Mouse (Mus musculus) gastrocnemius, postnatal 14 days (tissue): Measurements from ENCODE around the gene Sesn2. TPM values are rescaled to one million over a fixed set of nuclear protein-coding genes. Genes with fewer than 3 reads are reported as not detected.
"Not testable (repeated sequence)": the region's sequence is repeated elsewhere in the genome, so short reads cannot be mapped to it uniquely, and the experiment has no call there.

ENCODE experiments used
- DNase-seq: peaks from one replicate; pipeline ENCODE4 v3.0.0; 2021; ENCODE audit warnings: mixed read lengths
- intact Hi-C: fragments of 180-260 bp; cut with DNase I; formaldehyde crosslinking; loops from one replicate; pipeline ENCODE4 v1.15.1; 2025; ENCODE audit warnings: low total_unique reads
- total RNA-seq, 2 experiments: library from RNA; stranded (reverse); gene quantifications; 2 replicates each; pipeline ENCODE4 v1.2.3; 2021

The Sesn2 gene
- total RNA-seq, 2 experiments from 2014 or later, result 2.2 to 2.4 TPM

DNA sequence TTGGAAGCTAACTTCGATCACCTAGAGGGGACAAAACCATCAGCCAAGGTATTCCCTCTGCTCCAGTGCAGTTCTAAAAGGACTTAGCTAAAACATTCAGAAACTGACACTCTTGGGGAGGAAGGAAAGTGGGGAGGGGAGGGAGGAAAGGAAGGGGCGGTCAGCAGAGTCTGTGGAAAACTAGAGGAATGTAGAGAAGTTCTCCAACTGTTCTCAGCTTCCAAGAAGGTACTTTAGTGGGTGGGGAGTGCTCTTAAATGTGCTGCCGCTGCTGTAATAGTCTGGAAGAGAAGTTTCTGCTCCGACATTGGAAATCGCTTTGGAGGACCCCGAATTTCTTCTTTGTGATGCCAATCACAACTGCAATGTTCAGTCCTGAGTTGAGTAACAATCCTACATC, 21.3 kb downstream of the Sesn2 start:
- no peak for DNase-seq
- intact Hi-C loops, result no loop called here

DNA sequence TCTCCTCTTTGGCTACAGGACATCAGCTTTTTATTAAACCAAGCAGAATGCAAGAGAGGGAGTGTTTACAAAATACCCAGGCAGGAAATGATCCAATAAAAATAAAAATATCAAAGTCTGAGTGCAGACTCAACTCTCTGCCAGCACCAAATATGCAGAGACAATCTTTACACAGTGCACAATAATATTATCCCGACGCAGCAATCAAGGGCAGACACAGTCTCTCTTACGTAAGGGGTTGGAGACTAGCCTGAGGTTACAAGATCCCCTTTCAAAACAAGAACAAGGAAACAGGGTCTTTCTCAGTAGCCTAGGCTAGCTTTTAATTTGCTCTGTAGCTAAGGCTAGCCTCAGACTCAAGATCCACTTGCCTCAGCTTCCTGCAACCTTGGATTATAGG, 21.8 kb downstream of the Sesn2 start:
- intact Hi-C loops, result no loop called here

DNA sequence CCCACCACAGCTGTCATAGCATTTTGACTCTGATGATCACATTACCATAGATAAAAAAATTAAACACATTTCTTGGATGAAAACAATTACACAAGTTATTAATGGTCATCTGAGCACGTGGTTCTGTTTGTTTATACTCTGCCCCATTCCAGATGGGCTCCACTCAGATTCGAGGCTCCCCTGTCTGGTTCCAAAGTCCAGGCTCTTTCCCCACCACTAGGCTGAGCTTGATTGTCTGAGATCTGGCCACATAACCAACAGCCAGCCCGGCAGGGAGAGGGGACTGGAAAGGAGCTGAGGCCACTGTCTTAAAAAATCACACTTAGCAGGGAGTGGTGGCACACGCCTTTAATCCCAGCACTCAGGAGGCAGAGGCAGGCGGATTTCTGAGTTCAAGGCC, 25.5 kb downstream of the Sesn2 start:
- intact Hi-C loops, result no loop called here
- DNase-seq, result no peak

More for the DNA sequence above, 21.8 kb downstream of the Sesn2 start:
- no peak for DNase-seq

DNA sequence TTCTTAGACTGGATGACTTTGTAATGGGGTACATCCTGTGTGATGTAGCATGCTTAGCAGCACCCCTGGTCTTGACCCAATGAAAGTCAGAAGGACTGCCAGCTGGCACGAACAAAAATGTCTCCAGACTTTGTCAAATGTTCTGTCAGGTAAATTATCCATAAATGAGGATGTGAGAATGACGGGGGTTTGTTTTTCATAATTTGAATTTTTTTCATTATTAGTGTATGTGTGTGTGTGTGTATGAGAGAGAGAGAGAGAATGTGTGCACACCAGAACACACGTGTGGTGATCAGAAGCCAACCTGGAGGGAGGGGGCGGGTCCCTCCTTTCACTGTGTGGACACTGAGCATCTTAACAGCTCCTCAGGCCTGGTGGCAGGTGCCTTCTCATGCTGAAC, 26.1 kb downstream of the Sesn2 start:
- intact Hi-C loops, result no loop called here
- no peak for DNase-seq

DNA sequence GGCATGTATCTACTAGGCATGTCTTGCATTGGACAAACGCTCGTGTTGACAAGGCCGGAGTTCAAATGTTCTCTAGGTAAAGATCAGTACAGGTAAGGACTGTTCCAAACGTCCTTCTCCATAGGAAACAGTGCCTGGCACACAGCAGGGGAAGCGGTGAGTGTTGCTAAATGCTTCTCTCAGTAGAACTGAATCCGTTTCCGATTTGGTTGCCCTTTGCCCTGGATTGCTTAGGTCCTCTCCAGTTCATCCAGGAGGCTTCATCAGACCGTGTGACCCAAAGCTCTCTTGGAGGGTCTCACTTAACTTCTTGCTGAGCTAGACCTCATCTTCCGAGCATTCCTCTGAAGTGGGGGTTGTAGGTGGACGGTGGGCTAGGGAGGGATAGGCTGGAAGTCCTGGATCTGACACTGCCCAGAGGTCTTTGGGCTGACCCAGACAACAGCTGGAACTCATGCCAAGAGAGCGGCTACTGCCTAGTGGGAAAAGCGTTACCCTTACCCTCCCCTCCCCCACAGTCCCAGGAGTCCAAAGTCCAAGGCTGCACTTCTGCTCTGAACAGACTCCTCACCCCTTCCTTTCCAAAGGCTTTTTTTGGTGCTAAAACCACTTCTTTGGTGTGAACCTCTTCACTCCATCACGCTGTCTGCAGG, 27.2 kb downstream of the Sesn2 start:
- no peak for DNase-seq
- intact Hi-C loops, result no loop called here

DNA sequence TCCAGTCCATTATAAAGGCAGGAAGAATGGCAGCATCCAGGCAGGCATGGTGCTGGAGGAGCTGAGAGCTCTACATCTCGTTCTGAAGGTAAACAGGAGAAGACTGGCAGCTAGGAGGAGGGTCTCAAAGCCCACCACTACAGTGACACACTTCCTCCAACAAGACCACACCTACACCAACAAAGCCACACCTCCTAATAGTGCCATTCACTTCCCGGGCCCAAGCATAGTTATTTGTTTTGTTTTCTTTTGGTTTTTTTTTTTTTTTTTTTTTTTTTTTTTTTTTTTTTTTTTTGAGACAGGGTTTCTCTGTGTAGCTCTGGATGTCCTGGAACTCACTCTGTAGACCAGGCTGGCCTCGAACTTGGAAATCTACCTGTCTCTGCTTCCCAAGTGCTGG, 28.2 kb downstream of the Sesn2 start:
- intact Hi-C loops, DNase-seq: not testable (repeated sequence)

DNA sequence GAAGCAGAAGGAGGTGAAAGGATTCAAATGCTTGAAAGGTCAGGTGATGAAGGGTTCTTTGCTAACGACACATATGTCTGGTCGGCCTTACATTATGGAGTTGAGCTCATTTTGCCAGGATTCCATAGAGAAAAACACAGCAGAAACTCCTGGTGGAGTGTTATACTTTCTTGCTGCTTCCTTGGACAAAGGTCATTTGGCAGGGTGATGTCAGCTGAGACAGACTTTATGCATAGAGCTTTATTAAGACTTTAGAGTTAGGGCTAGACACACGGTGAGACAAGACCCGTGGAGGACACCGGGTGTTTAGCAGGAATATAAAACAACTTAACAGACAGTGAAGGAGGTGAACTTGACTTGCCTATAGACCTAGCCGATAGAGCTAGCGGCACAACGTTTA, 32.5 kb downstream of the Sesn2 start:
- DNase-seq, result no peak
- intact Hi-C loops, result no loop called here

DNA sequence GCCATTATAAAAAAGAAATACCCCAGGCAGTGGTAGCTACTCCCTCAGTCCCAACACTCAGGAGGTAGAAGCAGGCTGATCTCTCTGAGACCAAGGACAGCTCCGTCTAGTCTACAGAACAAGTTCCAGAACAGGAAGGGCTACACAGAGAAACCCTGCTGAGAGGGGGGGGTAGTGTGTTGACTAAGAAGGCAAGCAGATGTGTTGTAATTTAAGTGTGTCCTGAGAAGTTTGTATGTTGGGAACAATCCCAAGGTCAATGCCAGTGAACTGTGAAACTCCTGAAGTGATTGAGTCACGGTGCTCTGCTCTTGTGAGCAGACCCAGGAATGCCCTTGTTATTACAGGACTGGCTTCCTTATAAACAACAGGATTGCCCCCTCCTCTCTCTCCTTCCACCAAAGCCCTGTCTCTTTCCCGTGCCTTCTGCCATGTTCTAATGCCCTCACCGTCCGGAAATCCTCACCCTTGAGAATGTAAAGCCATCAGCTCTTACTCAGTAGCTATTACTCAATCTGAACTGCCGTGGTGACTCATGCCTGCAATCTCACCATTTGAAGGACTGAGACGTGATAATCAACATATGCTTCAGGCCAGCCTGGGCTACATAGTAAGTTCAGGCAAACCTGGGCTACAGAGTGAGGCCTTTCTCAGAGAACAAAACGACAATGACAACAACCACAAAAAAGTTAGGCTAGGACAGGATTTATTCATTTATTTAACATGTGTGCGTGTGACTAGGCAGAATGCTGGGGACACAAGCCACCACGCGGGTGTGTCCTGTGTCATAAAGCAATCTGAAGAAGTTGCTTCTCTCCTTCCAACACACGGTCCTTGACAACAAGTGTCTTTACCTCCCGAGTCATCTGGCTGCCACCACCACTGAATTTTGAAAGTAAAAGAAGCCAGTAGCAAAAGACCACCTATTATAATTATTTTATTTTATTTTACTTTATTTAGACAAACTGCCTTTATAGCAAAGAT, 34.1 kb downstream of the Sesn2 start:
- intact Hi-C loops, result no loop called here
- DNase-seq, result no peak

DNA sequence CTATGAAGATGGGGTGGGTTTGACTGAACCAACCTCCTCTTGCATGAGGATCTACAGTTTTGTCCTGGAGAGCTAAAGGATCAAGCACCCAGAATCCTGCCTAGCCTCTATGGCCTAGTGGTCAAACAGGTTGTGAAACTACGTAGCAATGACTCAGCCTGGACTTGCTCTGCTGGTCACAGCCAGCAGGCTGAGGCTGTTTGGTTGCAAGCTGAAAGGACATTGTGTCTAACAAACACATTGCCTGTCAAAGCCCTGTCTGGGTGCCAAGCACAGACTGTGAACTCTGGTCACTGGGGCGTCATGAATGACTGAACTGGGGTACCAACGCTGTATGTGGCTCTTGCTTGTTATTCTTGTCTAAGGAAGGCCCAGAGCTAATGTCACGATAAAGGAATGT, 35.7 kb downstream of the Sesn2 start:
- no peak for DNase-seq
- intact Hi-C loops, result no loop called here

DNA sequence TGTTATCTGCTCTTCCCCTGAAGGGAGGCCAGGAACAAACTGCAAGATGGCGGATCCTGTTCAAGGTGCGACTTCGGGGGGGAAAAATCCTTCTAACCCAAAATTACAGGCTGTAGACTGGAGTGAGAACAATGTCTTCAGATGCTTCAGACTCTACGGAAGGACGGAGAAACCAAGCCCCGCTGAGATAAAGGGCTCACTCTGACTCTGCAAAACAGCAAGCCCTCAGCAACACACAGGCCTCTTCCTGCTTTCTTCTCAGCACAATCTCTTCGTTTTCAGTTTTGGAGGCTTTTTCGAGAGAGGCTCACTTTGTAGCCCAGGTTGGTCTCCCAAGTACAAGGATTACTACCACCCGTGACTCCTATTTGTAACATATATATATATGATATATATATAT, 36.9 kb downstream of the Sesn2 start:
- intact Hi-C loops, result no loop called here
- DNase-seq, result no peak

DNA sequence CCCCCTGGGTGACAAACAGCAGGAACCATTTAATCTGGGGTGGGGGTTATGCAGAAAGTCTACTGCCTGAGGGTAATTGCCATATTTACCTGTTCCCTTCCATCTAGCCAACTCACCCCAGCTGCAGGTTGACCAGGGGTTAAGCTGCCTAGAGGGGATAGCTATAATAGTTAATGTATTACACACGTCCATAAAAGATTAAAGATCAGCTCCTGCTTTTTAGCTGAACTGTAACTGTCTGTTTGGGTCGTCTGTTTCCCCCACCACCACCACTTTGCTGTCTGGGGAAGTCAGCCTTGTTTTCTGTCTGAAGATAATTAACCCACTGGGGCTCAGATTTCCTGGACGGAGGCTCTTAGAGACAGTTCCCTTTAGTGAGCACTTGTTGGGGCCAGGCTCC, 40.4 kb downstream of the Sesn2 start:
- intact Hi-C loops, result loop anchor here (5.0 kb wide), 1 partner anchor 42 kb away; the partner anchor contains the start of gene Sesn2

DNA sequence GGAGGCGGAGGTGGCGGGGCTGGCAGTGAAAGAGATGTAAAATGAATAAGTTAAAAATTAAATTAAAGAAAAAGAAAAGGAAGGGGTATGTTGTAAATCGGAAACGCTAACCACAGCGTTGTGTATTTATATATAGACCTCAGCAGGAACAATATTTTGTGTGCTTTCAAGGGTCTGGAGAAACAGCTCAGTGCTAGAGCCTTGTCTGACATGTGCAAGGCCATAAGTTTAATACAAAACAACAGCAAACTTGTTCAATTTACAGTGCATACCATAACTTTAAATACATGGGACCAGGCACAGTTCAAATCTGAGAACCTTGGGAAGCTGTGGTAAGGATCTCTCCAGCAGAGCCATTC, 46.1 kb downstream of the Sesn2 start:
- DNase-seq, result no peak

More for the DNA sequence above, 40.4 kb downstream of the Sesn2 start:
- DNase-seq, result no peak

DNA sequence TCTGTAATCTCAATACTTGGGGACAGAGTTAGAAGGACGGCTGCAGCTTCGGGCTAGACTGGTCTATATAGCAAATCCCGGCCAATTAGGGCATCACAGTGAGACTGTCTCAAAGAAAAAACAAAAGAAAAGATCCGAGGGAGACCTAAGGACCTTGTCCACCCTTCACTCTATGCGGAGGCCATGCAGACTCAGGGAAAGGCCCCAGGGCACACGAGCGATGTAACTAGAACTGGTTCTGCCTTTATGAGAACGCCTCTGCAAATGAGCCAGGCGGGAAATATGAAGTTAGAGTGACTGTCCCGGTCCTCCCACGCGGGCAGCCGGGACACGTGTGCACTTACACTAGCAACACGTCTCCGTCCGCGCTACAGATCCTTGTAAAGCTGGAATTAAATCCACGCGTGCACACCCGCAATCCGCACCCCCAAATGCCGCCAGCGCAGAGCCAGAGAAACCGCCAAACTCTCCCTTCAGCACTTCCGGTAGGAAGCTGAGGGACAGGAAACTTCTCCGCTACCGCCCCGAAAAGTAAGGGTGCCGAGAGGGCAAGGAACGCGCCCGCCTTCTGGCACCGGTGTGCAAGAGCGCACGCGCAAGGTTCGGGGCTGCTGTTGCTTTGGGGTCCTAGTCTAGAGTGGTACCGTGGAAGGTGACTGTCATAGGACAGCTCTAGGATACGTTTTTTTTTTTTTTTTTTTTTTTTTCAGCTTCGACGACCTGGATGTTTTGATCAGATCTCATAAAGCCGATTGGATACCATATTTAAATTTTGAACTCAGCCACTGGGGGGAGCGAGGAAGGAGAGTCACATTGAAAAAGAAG, 46.7 kb downstream of the Sesn2 start, which contains the start of gene Med18:
TSS of gene Med18 (minus strand) at position 492 of the 825 bp plus-strand sequence.
- DNase-seq, result peak; percentile 92
- intact Hi-C loops, result no loop called here

More for the DNA sequence above, 46.1 kb downstream of the Sesn2 start:
- intact Hi-C loops, result no loop called here

DNA sequence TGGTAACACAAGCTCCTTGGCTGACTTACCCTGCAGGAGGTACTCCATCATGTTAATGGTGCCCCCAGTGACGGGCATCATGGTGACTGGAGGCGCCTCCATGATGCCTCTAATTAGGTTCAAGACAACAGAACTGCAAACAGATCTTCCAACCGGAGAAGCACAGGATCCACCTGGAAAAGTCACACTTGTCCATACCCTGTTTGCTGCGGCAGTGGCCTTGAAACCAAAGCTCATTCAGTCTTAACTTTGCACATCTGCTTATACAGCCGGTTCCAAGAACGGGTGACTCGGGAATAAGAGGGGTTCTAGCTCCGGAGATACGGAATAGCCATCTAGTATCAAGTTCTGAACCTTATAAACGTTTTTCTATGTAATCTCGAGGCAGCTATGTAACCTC, 47.5 kb downstream of the Sesn2 start:
- DNase-seq, result no peak
- intact Hi-C loops, result no loop called here

DNA sequence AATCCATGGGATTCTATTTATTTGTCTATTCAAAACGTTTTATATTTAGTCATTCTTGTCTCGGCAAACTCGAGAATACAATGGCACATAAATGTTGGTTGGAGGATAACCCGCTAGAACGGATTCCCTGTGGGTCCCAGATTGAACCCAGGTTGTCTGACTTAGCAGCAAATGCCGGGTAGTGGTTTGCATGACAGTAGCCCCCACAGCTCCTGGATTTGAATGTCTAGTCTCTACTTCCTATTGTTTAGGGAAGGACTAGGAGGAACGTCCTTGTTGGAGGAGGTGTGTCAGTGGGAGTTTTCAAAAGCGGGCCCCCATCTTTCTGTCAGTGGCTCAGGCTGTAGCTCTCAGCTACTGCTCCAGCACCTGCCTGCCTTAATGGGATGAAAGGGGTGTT, 50.1 kb downstream of the Sesn2 start:
- intact Hi-C loops, result no loop called here
- no peak for DNase-seq

DNA sequence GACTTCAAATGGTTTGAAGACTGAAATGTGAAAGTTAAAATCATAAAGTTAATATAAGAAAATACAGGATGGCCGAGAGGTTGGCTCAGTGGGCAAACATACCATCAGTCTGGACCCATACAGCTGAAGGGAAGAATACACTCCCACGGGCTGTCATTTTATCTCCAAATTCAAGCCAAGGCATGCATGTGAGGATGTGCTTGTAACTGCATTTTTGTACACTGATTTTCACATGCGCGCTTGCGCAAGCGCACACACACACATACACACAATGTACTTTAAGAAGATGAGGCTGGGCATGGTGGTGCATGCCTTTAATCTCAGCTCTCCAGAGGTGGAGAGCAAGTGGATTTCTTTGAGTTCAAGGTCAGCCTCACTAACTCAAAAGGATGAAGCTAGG, 54.7 kb downstream of the Sesn2 start:
- intact Hi-C loops, result no loop called here
- DNase-seq, result no peak

DNA sequence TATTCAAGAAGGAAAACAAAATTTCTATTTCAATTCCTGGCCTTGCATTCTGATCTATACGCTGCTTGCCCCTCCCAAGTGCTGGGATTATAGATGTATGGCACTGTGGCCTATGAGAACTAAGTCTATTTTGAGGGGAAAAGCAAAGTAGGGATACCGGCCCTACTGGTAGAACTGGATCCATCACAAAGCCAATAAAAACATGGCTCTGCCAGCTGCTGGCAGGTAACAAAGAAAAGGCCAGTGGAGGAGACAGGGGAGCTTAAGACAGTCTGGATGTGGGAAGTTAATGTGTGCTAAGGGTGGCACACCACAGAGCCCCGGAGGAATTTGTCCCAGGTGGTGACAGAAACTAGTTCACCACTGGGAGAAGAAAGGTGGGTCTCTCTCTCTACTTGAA, 55.2 kb downstream of the Sesn2 start:
- no peak for DNase-seq
- intact Hi-C loops, result no loop called here

DNA sequence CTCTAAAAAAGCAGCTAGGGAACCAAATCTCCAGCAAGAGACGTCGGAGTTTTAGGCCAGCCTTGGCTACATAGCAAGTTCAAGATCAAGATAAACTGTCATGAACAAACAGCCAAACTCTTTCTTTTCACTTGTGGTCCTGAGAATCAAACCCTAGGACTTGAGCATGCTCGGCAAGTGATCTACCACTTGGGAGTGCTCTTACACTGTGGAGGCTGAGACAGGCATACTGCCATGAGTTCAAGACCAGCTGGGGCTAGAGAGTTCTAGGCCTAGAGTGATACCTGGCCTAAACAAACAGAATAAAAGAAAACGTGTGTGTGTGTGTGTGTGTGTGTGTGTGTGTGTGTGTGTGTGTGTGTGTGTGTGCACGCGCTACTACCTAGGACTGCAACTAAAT, 56.1 kb downstream of the Sesn2 start:
- no peak for DNase-seq
- intact Hi-C loops, result no loop called here

DNA sequence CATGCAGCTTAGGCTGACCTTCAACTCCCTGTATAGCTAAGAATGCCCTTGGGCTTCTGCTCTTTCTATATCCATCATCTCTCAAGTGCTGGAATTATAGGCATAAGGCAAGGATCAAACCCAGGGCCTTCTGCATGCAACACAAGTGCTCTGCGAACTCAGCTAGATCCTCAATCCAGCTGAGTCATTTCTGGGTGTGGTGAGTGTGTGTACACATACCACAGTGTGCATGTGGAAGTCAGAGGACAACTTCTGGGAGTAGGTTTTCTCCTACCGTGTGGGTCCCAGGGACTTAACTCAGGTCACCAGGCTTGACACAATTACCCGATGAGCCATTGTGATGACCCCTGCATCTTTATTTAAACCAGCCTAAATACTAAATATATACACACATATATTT, 60.5 kb downstream of the Sesn2 start:
- no peak for DNase-seq
- intact Hi-C loops, result no loop called here

DNA sequence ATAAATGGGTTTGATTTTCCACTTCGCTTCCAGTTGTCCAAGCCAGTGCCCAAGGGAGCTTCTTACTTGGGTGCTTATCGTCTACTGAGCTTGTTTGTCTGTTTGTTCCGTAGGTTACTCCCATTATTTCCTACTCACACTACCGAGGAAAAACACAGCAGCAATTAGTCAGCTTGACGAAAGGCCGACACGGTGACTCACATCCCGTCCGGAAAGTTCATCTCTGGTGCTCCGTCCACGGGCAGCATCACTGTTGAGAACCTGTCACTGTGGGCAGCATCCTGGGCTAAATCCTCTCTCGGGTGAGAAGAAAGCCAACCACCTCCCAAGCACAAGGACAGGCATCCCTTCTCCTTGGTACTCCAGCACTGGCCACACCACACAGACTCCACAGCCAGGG, 64.2 kb downstream of the Sesn2 start:
- intact Hi-C loops, result no loop called here
- DNase-seq, result no peak
